Mouse (Mus musculus): ENCODE results near the gene Pnmt.
A peak's percentile ranks its signal among the peaks of the same experiment; 100 is the strongest.
"Not testable (repeated sequence)": the region's sequence is repeated elsewhere in the genome, so short reads cannot be mapped to it uniquely, and the experiment has no call there.

The Pnmt gene

DNA sequence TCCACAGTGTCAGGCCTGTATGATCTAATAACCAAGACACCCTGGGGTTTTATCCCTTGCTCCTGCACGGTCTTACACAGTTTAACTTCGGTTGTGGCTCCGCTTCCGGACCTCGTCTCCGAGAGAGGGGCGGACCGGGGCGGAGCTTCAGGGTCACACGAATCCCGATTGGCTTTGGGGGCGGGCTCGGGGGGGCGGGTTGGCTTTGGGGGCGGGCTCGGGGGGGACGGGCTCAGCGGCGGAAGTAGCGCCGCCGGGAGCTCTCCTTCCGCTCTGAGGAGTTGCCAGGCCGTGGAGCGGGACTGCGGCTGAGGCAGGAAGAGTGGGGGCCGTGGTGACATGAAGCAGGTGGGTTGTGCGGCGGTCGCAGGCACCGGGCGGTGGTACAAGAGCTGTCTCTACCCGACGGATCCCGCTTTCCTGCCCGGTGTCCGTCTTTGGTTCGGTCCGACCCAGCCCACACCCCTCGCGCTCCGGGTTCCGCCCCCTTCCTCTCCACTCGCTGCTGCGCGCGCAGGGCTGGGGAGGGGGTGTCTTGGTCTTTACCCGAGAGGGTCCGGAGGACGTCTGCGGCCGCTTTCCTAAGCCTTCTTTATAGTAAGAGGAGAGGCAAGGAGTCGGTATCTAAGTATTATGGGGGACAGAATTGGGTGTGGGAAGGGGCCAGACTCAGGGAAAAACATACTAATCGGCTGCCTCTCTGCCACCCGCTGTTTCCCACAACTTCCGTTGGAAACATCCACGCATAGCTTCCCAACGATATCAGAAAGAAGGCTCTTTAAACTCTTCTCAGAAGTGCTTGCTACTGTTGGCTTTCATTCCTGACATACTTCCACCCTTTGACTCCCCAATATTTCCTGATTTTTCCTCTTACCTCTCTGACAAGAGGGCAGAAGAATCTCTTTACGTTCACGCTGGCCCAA lies 27.8 kb upstream of the Pnmt start, which contains the start of gene Stard3:
TSS of gene Stard3 (plus strand) at position 208 of the 923 bp plus-strand sequence.
- DNase-seq: peak; percentile 87 to 92

DNA sequence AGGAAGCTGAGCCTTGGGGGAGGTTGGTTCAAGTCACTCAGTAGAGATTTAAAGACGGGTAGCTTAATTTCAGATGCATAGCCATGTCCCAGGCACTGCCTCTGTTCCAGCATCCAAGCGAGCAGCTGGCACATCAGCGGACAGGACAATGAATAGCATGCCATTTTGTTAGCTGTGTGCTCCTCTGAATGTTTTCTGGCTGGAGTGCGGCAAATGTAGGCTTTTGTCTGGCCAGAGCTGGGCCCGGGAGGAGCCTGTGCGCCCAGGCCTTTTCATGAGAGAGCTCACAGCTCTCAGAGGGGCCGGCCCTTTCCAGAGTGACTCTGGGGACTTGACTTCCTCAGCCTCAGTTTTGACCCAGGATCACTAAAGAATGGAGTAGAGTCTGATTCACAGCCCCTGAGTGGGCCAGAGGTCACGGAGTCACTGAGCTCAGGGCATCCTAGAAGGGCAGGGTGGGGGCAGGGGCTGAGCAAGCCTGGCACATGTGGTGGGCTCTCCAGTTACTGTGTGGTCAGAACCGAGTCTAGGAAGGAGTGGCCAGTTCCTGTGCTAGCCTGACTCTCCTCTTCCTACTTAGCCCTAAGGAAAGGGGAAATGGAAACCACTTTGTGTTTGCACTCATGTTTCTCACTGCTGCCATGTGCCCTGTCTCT lies 25.3 kb upstream of the Pnmt start:
- DNase-seq: no peak

DNA sequence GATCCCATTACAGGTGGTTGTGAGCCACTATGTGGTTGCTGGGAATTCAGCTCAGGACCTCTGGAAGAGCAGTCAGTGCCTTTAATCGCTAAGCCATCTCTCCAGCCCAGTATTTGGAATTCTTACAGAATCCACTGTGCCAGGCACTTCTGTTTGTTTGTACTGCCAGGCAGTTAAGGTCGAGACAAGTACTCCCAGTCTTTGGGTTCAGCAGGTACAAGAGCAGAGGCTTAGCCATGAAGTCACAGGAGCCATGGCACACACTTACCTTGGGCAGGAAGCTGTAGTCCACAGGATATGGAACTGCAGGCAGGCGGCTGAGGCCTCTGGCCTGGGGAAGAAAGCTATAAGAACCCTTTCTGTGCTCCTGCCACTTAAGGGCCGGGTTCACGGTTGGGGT lies 22.4 kb upstream of the Pnmt start:
- no peak for DNase-seq

DNA sequence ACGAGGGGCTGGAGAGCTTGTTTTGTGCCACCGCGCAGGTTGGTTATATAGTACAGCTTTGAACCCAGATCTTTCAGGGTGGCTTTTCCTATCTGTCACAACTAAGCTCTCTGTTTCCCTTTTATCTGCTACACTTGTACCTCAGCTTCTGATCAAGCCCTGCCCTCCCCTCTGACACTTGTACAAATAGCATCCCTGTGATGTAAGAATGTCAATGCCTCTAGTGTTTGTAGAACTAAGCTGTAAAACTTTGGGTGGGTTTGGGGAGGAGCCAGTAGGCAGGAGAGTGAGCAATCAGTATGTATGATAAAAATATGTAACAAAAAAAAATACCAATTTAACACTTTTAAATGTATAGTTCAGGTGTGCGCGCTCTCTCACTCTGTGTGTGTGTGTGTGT lies 21.8 kb upstream of the Pnmt start:
- DNase-seq: no peak

DNA sequence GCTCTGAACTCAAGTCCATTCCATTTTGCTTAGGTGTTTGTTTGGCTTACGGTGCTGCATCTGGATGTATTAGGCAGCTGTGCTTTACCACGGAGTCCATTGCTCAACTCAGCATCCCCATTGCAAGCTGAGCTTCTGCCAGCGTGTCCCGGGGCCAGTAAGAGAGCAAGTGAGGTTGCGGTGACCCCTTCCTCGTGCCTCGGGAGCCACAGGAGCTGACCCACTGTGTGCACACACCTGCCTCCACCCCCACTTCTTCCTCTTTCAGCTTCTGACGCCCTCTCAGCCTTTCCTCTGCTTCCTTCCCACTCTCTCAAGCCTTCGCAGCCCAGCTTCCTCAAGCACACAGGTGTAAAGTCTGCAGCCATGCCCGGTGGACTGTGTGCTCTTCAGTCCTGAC lies 20.0 kb upstream of the Pnmt start:
- DNase-seq: no peak

DNA sequence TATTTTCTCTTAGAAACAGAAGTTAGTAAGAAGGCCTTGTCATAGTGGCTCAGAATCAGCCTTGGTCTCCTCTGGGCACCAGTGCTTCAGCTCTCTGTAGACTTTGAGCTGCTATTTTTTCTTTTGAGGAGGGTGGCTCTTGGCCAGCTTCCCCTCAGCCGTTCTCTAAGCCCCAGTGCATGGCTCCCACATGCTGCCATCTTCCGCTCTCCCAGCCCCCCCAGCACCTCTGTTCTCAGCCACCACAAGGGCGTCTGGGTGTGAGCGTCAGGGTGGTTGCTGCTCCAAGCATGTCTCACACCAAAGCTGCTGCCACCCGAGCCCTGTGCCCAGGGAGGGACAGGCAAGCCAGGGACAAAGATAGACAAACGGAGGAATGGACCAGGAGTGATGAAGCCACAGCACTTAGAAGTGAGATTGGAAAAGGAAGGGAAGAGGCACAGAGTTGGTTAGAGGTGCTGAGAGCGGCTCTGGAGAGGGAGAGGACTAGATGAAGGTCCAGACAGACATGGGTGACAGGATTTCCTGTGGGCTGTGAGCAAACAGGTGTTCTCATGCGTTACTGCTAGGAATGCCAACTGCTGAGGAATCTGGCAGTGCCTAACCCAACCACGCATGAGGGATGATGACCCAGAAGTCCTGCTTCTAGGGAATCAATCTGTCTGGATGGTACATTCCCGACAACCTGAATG lies 18.9 kb upstream of the Pnmt start:
- DNase-seq: no peak

DNA sequence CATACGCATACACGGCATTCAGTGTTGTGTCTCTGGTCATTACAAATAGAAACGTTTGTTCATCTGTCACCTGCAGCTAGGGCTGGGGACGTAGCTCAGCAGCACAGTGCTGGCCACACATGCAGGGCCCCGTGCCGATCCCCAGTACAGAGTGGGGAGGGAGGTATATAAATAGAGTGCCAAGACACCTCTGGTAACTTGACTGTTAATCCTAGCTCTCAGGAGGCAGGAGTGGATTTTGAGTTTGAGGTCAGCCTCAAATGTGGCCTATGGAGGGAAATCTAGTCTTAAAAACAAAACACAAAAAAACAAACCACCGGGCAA lies 18.4 kb upstream of the Pnmt start:
- no peak for DNase-seq

DNA sequence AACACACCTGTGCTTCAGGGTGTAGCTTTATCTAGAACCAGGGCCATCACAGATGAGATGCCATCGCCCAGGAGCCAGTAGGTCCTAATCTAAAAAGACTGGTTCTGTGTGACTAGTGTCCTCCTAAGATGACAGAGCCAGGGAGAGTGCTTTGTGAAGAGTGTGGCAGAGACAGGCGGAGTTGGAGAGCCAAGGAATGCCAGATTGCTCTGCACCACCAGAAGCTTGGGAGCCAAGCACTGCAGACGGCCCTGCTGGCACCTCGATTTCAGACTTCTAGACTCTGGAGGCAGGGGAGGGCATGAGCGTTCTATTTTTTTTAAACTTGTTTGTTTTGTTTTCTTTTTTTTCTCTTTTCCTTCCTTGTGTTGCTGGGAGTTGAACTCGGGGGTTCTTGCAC lies 16.9 kb upstream of the Pnmt start:
- peak; percentile 73 to 78 for DNase-seq

DNA sequence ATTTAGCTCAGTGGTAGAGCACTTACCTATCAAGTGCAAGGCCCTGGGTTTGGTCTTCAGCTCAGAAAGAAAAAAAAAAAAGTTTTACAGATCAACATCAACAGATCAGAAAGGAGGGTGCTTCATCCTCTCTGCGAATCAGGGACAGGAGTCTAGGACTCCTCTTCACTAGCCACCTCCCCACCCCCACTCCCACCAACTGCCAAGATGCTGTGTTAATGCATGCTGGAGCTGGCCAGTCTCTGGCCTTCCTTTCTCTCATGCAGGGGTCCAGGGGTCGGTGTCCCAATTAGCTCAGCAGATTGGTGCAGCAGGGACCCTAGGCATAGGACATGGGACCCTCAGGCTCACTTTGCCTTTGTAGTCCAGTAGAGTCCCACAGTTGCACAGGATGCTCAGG lies 15.7 kb upstream of the Pnmt start:
- peak; percentile 42 to 51 for DNase-seq

DNA sequence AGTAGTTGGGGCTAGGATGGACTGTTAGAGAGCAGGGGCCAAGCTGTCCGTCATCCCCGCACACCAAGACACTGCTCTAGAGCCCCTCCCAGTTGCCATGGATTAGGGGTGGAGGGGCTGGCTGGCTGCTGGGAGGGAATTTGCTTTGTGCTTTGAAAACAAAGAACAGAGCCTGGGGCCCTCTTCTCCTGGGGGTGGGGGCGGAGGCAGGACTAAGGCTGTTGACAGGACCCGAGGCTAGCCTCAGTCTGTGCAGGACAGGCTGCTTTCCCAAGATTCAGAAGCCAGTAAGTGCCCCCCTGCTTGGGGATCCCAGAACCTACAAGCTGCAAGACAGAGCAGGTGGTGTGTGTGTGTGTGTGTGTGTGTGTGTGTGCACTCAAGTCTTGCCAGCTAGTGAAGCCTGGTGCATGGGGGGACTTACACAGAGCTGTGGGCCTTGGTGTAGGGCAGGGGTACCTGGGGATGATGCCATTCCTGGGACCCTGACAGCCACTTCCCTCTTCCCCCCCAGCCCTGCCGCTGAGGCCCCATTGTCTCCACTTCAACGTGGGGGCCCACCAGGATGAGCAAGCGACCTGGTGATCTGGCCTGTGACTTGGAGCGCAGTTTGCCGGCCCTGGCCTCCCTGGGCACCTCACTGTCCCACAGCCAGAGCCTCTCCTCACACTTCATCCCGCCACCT lies 14.6 kb upstream of the Pnmt start:
- DNase-seq: peak; percentile 58 to 69

DNA sequence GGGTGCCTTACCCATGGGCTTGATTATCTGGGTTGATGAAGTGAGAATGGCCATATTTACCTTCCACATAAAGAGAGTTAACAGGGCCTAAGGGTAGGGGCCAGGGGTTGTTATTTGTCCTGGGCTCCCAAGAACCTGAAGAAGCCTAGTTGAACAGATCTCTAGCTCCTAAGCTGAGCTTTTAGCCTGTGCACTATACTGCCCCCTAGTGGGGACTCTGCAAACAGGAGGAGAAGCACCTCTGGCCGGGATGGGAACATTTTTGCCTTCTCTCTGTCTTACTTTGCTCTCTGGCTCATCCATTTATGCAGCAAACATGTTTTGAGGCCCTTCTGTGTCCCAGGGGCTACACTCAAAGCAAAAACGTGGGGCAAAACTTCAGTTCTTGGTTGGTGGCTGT lies 13.8 kb upstream of the Pnmt start:
- peak; percentile 83 to 90 for DNase-seq

DNA sequence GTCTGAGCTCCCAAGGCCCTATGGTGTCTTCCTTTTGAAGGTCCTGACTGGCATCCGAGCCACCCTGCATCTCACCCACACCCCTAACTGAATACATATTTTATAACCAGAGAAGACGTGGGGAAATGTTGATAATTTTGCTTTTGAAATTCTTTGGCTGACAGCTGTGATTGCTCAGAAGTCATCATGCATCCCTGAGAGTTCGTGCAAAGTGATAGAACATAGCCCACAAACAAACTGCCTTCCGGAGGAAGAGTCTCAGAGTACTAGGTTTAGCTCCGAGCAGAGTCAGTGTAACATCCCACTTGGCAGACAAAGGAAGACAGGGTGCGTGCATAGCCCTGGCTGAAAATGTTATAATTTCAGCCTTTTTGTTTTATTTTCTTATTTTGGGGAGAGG lies 13.0 kb upstream of the Pnmt start:
- DNase-seq: no peak

DNA sequence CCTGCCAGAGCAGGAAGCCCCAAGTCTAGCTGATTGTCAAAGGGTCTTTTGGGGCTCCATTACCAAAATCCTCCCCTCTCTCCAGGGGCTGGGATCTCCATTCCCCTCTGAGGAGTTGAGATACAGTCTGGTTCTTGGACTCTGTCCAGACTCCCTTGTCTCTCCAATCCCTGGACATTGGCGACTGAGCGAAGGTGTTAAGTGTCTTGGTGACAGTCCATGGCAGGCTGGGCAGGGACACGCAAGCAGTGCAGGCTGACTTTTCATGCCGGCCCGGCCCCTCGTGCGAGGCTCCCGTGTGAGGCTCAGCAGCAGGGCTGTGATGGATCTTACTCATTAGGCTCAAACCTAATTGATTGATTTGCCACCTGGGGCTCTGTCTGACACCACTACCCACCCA lies 12.0 kb upstream of the Pnmt start:
- DNase-seq: peak in 1 of 2 experiments; percentile 30

DNA sequence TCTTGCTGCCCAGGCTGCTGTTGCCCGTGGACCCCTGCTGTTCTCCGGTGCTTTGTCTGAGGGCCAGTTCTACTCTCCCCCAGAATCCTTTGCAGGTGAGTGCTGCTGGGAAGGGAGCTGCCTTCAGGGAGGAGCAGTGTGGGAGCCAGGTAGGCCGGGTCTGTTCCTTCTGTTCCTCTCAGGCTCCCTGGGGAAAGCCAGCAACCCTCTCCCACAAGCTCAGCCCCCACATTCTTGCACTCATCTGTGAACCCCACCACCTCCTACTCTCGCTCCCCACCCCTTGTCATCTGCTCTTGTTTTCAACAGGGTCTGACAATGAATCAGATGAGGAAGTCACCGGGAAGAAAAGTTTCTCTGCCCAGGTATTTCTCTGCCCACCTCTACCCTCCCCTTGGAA lies 9.5 kb upstream of the Pnmt start:
- peak in 1 of 2 experiments; percentile 11 for DNase-seq

DNA sequence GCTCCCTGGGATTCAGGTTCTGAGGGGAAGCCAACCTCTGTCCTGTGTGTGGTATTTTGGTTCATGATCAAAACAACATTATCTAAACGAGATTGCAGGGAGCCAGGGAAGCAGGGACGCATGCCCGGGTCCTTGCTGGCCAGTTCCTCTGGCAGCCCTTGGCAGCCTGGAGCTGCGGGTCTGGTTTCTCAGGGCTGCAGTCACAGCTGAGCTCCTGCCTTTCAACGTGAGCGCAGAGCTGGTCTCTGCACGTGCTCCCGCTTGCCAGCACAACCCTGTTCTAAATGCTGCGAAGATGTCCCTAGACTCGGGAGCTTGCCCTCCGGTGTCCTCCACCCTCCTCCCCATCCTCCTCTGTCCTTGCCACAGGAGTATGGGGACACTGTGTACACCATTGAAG lies 8.5 kb upstream of the Pnmt start:
- DNase-seq: peak in 1 of 2 experiments; percentile 18

DNA sequence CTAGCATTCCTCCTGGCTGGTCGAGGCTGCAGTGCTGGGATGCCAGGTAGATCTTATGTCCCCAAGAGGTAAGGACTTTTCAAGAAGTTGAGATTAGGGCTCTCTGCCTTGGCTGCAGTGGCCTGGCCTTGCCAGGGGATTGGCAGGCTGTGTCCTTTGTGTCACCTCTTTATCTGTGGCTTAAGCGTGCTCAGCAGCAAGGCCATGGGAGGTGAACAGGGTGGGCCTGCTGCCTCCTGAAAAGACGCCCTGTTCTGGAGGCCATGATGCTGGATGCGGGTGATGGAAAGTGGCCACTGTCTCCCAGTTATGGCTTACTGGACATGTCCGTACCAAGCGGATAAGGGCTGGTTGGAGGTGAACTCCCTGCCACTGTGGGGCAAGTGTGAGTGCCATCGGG lies 6.9 kb upstream of the Pnmt start:
- peak in 1 of 2 experiments; percentile 19 for DNase-seq

DNA sequence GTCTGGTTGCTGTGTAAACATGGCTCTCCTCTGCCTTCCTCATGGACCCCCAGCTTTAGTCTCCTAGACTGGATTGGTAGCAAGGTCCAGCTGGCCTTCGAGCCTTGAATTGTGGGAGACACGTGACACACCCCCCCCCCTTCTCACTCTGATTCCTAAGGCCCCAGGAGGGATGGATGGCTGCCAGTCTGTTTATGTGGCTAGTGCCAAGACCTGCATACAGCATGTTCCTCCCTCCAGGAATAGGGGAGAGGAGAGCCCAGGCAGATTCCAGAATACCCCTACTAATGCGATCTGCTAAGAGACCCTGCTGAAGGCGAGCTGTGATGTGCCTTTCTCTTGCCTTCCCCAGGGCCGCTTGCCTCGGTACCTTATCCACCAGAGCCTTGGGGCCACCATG lies 6.1 kb upstream of the Pnmt start:
- DNase-seq: peak; percentile 92 to 97

DNA sequence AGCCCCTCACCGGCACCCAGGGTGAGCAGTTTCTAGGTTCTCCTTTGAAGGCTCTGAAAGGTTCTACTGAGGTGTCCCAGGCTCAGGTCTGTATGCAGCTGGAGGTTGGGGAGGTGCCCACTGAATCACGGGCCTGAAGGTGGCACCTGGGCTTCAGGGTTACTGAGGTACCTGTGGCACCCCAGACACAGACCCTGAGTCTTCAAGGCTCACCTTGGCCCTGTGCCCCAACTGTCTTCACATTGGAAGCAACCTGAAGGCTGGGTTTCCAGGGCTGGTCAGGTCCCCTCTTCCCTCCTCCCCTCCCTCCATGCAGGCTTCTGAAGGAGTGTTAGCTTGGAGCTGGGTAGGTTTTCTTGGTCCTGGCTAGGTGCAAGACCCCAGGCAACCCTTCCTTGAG lies 4.6 kb upstream of the Pnmt start:
- peak in 1 of 2 experiments; percentile 56 for DNase-seq

DNA sequence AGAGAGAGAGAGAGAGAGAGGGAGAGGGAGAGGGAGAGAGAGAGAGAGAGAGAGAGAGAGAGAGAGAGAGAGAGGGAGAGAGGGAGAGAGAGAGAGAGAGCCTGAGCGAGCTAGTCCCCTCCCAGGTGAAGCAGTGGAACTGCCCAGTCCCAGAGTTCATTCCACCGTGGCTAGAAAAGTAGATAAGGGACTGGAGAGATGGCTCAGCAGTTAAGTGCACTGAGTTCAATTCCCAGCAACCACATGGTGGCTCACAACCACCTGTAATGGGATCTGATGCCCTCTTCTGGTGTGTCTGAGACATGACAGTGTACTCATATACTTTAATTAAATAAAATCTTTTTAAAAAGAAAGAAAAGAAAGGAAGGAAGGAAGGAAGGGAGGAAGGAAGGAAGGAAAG lies 3.8 kb upstream of the Pnmt start:
- DNase-seq: not testable (repeated sequence)

DNA sequence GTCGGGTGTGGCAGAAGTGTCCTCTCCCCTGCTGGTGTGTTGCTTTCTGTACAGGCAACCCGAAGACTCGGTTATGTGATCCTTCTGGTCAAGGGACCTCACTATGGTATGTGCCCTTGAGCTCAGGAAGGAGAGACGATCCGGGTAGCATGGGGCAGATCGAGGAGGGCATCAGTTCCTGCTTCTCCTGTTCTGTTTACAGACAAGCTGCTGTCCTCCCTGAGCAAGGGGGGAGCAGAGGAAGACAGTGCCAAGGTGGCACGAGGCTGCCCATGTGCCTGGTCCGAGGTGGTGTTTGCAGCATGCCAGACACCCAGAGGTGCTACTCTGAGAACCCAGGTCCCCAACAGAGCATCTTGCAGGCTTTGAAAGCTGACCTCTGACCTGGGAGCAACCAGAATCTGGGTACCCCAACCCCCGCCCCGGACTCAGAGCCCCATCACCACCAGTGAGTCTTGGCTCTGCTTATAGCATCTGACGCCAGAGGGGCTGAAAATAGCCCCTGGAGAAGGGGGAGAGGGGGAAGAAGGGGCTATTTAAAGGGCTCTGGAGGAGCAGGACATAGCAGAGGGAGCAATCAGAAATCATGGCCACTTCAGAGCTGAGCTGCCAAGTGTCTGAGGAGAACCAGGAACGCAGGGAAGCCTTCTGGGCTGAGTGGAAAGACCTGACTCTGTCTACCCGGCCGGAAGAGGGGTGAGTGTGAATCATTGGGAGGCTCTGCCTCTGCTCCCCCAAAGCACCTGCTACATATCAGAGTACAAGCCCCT lies 2.8 kb upstream of the Pnmt start, which contains the start of gene Tcap:
TSS of gene Tcap (plus strand) at position 551 of the 770 bp plus-strand sequence.
- peak; percentile 67 to 68 for DNase-seq

DNA sequence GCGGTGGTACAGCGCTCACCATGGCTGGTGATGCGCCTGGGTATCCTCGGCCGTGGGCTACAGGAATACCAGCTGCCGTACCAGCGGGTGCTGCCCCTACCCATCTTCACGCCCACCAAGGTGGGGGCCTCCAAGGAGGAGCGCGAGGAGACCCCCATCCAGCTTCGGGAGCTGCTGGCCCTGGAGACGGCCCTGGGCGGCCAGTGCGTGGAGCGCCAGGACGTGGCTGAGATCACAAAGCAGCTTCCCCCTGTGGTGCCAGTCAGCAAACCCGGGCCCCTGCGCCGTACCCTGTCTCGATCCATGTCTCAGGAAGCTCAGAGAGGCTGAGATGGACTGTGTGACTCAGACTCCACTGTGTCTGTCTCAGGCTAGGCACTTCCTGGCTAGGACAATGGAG lies 2.0 kb upstream of the Pnmt start:
- peak in 1 of 2 experiments; percentile 43 for DNase-seq

Data from cerebellum, postnatal 14 days (tissue).